Mouse (Mus musculus): ENCODE measurements around the gene P4htm. TPM values are rescaled to one million over a fixed set of nuclear protein-coding genes. Genes with fewer than 3 reads are reported as not detected.

The P4htm gene
- 7.2 and 10.5 TPM in 2 replicates for polyA plus RNA-seq (2012; rRNA removed; ENCODE audit: low replicate concordance)

GRCm38 (mm10) chr9:108596998-108597764, at the start of gene P4htm:
Gene P4htm (minus strand): TSS chr9:108597667.

DNA sequence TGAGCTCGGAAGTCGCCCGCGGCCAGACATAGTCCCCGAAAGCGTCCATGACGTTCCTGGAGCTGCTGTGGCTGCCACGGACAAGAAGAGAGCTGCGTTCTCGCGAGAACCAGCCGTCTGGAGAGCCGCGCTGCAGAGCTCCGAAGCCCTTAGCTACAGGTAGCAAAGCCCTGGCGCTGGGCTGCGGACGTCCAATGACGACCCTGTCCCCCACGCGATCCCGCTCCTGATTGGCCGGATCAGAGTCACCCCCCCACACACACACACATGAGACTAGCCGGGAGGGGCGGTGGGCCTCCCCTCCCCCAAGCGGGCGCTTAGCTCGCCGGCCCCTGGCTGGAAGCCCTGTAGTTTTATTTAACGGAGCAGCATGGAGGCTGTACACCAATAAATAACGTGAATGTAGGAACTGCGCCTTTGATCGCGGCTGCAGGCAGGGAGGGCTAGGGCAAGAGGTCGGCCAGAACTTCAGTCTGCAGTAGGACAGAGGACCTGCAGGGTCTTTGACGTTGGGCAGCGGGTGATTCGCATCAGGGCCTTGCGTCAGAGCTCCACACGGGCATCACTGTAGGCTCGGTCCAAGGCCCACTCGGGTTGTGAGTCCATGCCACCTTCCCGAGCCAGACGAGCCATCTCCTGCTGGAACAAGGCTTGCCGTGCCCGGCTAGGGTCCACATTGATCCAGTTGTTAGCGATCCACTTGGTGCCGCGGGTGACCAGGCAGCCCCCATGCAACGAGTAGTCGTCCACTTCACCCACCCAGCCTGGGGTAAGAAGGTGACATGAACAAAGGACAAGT, 18.7 kb downstream of the P4htm start, which contains the start of gene Wdr6:
Wdr6 (minus strand) TSS at position 195 of the 799 bp plus-strand sequence.

DNA sequence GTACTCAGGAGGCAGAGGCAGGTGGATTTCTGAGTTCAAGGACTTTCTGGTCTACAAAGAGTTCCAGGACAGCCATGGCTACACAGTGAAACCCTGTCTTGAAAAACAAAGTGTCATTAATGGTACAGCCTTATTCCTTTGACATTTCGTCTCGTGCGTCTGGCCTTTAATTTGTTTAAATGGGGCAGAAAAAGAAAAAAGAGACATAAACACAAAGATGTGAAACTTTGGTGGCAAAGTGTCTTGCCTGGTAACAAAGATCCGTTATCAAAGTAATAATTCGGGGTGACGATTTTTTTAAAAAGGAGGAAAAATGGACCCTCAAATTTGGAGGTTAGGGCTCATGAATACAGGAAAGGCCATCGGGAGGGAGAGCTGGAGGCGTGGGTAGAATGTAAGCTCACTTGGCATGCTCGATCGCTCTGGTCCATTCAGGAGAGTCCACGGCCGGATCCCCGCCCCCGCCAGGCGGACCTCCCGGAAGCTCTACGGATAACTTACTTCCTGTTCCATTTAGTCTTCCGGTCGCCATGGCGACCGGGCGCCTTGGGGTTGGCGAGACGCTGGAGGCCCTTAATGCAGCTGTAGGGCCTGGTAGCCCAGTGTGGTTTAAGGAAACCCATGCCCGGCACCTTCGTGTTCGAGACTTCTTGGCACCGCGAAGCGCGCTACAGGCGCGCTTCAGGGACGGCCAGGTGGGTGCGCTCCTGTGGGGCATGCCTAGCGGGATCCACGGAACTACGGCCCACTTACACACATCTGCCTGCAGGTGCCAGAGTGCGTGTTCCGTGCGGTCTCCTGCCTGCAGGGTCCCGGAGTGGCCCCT, 27.9 kb downstream of the P4htm start, which contains the start of gene Dalrd3:
Dalrd3 (plus strand) TSS at position 506 of the 826 bp plus-strand sequence.

GRCm38 (mm10) chr9:108566815-108567776, 30.4 kb downstream of the P4htm start, which contains the start of gene Ndufaf3:
Gene Ndufaf3 (minus strand): TSS chr9:108567434.

GRCm38 (mm10) chr9:108560227-108560841, 37.1 kb downstream of the P4htm start, which contains the start of gene Impdh2:
Gene Impdh2 (plus strand): TSS chr9:108560286.

Other genes starting within 250 kb of the P4htm start
- 59.2 and 62.9 TPM in 2 replicates for gene Usp4, start 249.8 kb downstream of the P4htm start, polyA plus RNA-seq (2012; rRNA removed; ENCODE audit: low replicate concordance)
- 0.34 and 0.48 TPM in 2 replicates for gene 1700102P08Rik, start 204.9 kb downstream of the P4htm start, polyA plus RNA-seq (2012; rRNA removed; ENCODE audit: low replicate concordance)
- gene Ccdc36, start 169.2 kb downstream of the P4htm start, polyA plus RNA-seq (2012; rRNA removed; ENCODE audit: low replicate concordance) = 0.03 TPM in 1 of 2 replicates, not detected in the other
- not detected in 2 replicates for gene BC048562, start 161.2 kb downstream of the P4htm start, polyA plus RNA-seq (2012; rRNA removed; ENCODE audit: low replicate concordance)
- 24.9 and 25.2 TPM in 2 replicates for gene Ccdc71, start 137.1 kb downstream of the P4htm start, polyA plus RNA-seq (2012; rRNA removed; ENCODE audit: low replicate concordance)
- 44.0 and 53.3 TPM in 2 replicates for gene Klhdc8b, start 136.1 kb downstream of the P4htm start, polyA plus RNA-seq (2012; rRNA removed; ENCODE audit: low replicate concordance)
- 152 and 195 TPM in 2 replicates for gene Lamb2, start 117.9 kb downstream of the P4htm start, polyA plus RNA-seq (2012; rRNA removed; ENCODE audit: low replicate concordance)
- 177 and 200 TPM in 2 replicates for gene Usp19, start 107.1 kb downstream of the P4htm start, polyA plus RNA-seq (2012; rRNA removed; ENCODE audit: low replicate concordance)
- 171 and 217 TPM in 2 replicates for gene Qars, start 90.0 kb downstream of the P4htm start, polyA plus RNA-seq (2012; rRNA removed; ENCODE audit: low replicate concordance)
- gene Qrich1, start 80.9 kb downstream of the P4htm start, polyA plus RNA-seq (2012; rRNA removed; ENCODE audit: low replicate concordance) = 121 and 153 TPM in 2 replicates
- gene Impdh2, start 37.4 kb downstream of the P4htm start, polyA plus RNA-seq (2012; rRNA removed; ENCODE audit: low replicate concordance) = 76.5 and 81.5 TPM in 2 replicates
- 54.9 and 58.4 TPM in 2 replicates for gene Ndufaf3, start 30.2 kb downstream of the P4htm start, polyA plus RNA-seq (2012; rRNA removed; ENCODE audit: low replicate concordance)
- gene Dalrd3, start 27.8 kb downstream of the P4htm start, polyA plus RNA-seq (2012; rRNA removed; ENCODE audit: low replicate concordance) = 215 and 258 TPM in 2 replicates
- 39.5 and 43.9 TPM in 2 replicates for gene Wdr6, start 18.9 kb downstream of the P4htm start, polyA plus RNA-seq (2012; rRNA removed; ENCODE audit: low replicate concordance)
- 26.9 and 47.5 TPM in 2 replicates for gene Arih2, start 51.7 kb upstream of the P4htm start, polyA plus RNA-seq (2012; rRNA removed; ENCODE audit: low replicate concordance)
- 34.9 and 55.0 TPM in 2 replicates for gene Slc25a20, start 64.4 kb upstream of the P4htm start, polyA plus RNA-seq (2012; rRNA removed; ENCODE audit: low replicate concordance)
- 11.2 and 21.9 TPM in 2 replicates for gene Prkar2a, start 91.6 kb upstream of the P4htm start, polyA plus RNA-seq (2012; rRNA removed; ENCODE audit: low replicate concordance)
- gene Ip6k2, start 186.1 kb upstream of the P4htm start, polyA plus RNA-seq (2012; rRNA removed; ENCODE audit: low replicate concordance) = 55.7 and 58.4 TPM in 2 replicates
- 33.1 and 44.7 TPM in 2 replicates for gene Nckipsd, start 210.7 kb upstream of the P4htm start, polyA plus RNA-seq (2012; rRNA removed; ENCODE audit: low replicate concordance)
- 0.37 and 1.4 TPM in 2 replicates for gene Celsr3, start 228.7 kb upstream of the P4htm start, polyA plus RNA-seq (2012; rRNA removed; ENCODE audit: low replicate concordance)